Mouse (Mus musculus): ENCODE results near the gene Urad. TPM values are rescaled to one million over a fixed set of nuclear protein-coding genes. Genes with fewer than 3 reads are reported as not detected.

Urad gene
- polyA plus RNA-seq, 1 experiment from 2014 or later: not detected

GRCm38 (mm10) chr5:147272046-147272807 lies 50.0 kb downstream of the Urad start:
- DNase-seq (ENCODE audit: low read depth, low spot score) (no peak), ATAC-seq (no peak)
- H3K27me3 ChIP-seq: peaks cover 53% of the 10 kb centered on the region
- in situ Hi-C loops (cut with MboI; ENCODE audit: low pct_unique_long_range_greater_than_20kb): no loop called here
- CTCF ChIA-PET: interaction anchor here (3.1 kb wide), 1 partner anchor 7 kb away, joined by 11 read pairs; no protein-coding TSS in a partner anchor
- POLR2A ChIA-PET: no interaction called here
- TF ChIP-seq CTCF (IDR thresholded peaks at IDR 0.05): no peak

- H3K27me3 ChIP-seq: peaks cover 53% of the 10 kb centered on the region
- no peak for TF ChIP-seq CTCF (IDR thresholded peaks at IDR 0.05)
- no peak for DNase-seq (ENCODE audit: low read depth, low spot score)
- POLR2A ChIA-PET: interaction anchor here (0.7 kb wide), 1 partner anchor 351 kb away, joined by 9 read pairs; no protein-coding TSS in a partner anchor
- ATAC-seq: no peak
- CTCF ChIA-PET: no interaction called here
- in situ Hi-C loops (cut with MboI; ENCODE audit: low pct_unique_long_range_greater_than_20kb): no loop called here
These were observed 51.3 kb downstream of the Urad start for GRCm38 (mm10) chr5:147270673-147271655.

- ChIA-PET CTCF (interaction anchor here (1.1 to 1.4 kb wide), 2 partner anchors 8 to 21 kb away, joined by 3 to 4 read pairs; no protein-coding TSS in a partner anchor), POLR2A (no interaction called here)
- TF ChIP-seq CTCF (IDR thresholded peaks at IDR 0.05): no peak
- no peak for DNase-seq (ENCODE audit: low read depth, low spot score)
- in situ Hi-C loops (cut with MboI; ENCODE audit: low pct_unique_long_range_greater_than_20kb): no loop called here
- ATAC-seq: no peak
- H3K27me3 ChIP-seq: peaks cover 45% of the 10 kb centered on the region
These were observed 52.1 kb downstream of the Urad start, which contains the start of gene Pdx1 for GRCm38 (mm10) chr5:147269926-147270672. TSS of gene Pdx1 (plus strand) at chr5:147269959.

GRCm38 (mm10) chr5:147269371-147269770 lies 52.9 kb downstream of the Urad start:
- ChIA-PET POLR2A (no interaction called here), CTCF (interaction anchor here (1.1 to 1.4 kb wide), 2 partner anchors 9 to 21 kb away, joined by 3 to 4 read pairs; no protein-coding TSS in a partner anchor)
- no peak for DNase-seq (ENCODE audit: low read depth, low spot score)
- peaks cover 44% of the 10 kb centered on the region for H3K27me3 ChIP-seq
- no peak for TF ChIP-seq CTCF (IDR thresholded peaks at IDR 0.05)
- in situ Hi-C loops (cut with MboI; ENCODE audit: low pct_unique_long_range_greater_than_20kb): no loop called here
- ATAC-seq: no peak

- CTCF ChIA-PET: interaction anchor here (0.7 to 1.4 kb wide), 3 partner anchors 9 to 49 kb away, joined by 3 to 4 read pairs (median 3); no protein-coding TSS in a partner anchor
- ATAC-seq (no peak), DNase-seq (ENCODE audit: low read depth, low spot score) (no peak)
- H3K27me3 ChIP-seq: peaks cover 42% of the 10 kb centered on the region
- POLR2A ChIA-PET: no interaction called here
- in situ Hi-C loops (cut with MboI; ENCODE audit: low pct_unique_long_range_greater_than_20kb): no loop called here
- no peak for TF ChIP-seq CTCF (IDR thresholded peaks at IDR 0.05)
These were observed 53.5 kb downstream of the Urad start for GRCm38 (mm10) chr5:147268728-147269127.

GRCm38 (mm10) chr5:147267434-147267833 lies 54.8 kb downstream of the Urad start:
- CTCF ChIA-PET: no interaction called here
- in situ Hi-C loops (cut with MboI; ENCODE audit: low pct_unique_long_range_greater_than_20kb): no loop called here
- peaks cover 29% of the 10 kb centered on the region for H3K27me3 ChIP-seq
- ATAC-seq (no peak), DNase-seq (ENCODE audit: low read depth, low spot score) (no peak)
- POLR2A ChIA-PET: interaction anchor here (0.6 to 0.7 kb wide), 2 partner anchors 20 to 1028 kb away, joined by 3 read pairs; no protein-coding TSS in a partner anchor
- TF ChIP-seq CTCF (IDR thresholded peaks at IDR 0.05): no peak

Other genes with a start within 250 kb of the Urad start
- 15.4 TPM for gene Lnx2, start 245.9 kb downstream of the Urad start, polyA plus RNA-seq (2021)
- 168 TPM for gene Polr1d, start 245.4 kb downstream of the Urad start, polyA plus RNA-seq (2021)
- not detected for gene Gsx1, start 133.7 kb downstream of the Urad start, polyA plus RNA-seq (2021)
- not detected for gene Pdx1, start 52.5 kb downstream of the Urad start, polyA plus RNA-seq (2021)
- gene Cdx2, start 15.2 kb downstream of the Urad start, polyA plus RNA-seq (2021): 0.13 TPM
- gene Flt3, start 78.0 kb upstream of the Urad start, polyA plus RNA-seq (2021): 0.30 TPM
- 62.2 TPM for gene Pan3, start 107.7 kb upstream of the Urad start, polyA plus RNA-seq (2021)